Mouse (Mus musculus) adrenal gland, adult (tissue): Measurements from ENCODE around the gene Spc24.
"Not testable (repeated sequence)": the region's sequence is repeated elsewhere in the genome, so short reads cannot be mapped to it uniquely, and the experiment has no call there.

Experiments
- DNase-seq, 2 experiments: peaks; one replicate each; pipeline ENCODE4 v3.0.0; 2022 to 2023; ENCODE audit warnings: low spot score in 1 of 2; ENCODE audit not compliant: inconsistent age in 2 of 2

Gene Spc24

GRCm38 (mm10) chr9:21760155-21761088 lies at the start of gene Spc24:
TSS of gene Spc24 (minus strand) at chr9:21760303.
- DNase-seq, result peak; percentile 95 to 98

- DNase-seq, result no peak
Measured at GRCm38 (mm10) chr9:21808561-21808960, 48.5 kb upstream of the Spc24 start.

GRCm38 (mm10) chr9:21806976-21807375 lies 46.9 kb upstream of the Spc24 start:
- DNase-seq, result no peak

GRCm38 (mm10) chr9:21806363-21806762 lies 46.3 kb upstream of the Spc24 start:
- DNase-seq, result no peak

- DNase-seq, result peak; percentile 92 to 96
Measured at GRCm38 (mm10) chr9:21803986-21804644, 44.0 kb upstream of the Spc24 start.

GRCm38 (mm10) chr9:21801591-21801990 lies 41.5 kb upstream of the Spc24 start:
- no peak for DNase-seq

- no peak for DNase-seq
Measured at GRCm38 (mm10) chr9:21801121-21801520, 41.0 kb upstream of the Spc24 start.

- DNase-seq, result no peak
Measured at GRCm38 (mm10) chr9:21799010-21799350, 38.9 kb upstream of the Spc24 start.

GRCm38 (mm10) chr9:21798345-21799009 lies 38.4 kb upstream of the Spc24 start, which contains the start of gene Kank2:
TSS of gene Kank2 (minus strand) at chr9:21798744.
- peak; percentile 93 to 98 for DNase-seq

- peak; percentile 75 to 89 for DNase-seq
Measured at GRCm38 (mm10) chr9:21797921-21798344, 37.8 kb upstream of the Spc24 start.

- DNase-seq, result peak in 1 of 2 experiments; percentile 53
Measured at GRCm38 (mm10) chr9:21796919-21797318, 36.8 kb upstream of the Spc24 start.

- peak in 1 of 2 experiments; percentile 49 for DNase-seq
Measured at GRCm38 (mm10) chr9:21796259-21796658, 36.2 kb upstream of the Spc24 start.

- peak in 1 of 2 experiments; percentile 41 for DNase-seq
Measured at GRCm38 (mm10) chr9:21795579-21795978, 35.5 kb upstream of the Spc24 start.

GRCm38 (mm10) chr9:21794925-21795324 lies 34.8 kb upstream of the Spc24 start:
- no peak for DNase-seq

- no peak for DNase-seq
Measured at GRCm38 (mm10) chr9:21794344-21794834, 34.3 kb upstream of the Spc24 start.

GRCm38 (mm10) chr9:21793507-21793906 lies 33.4 kb upstream of the Spc24 start:
- DNase-seq, result not testable (repeated sequence)

- peak; percentile 70 to 75 for DNase-seq
Measured at GRCm38 (mm10) chr9:21792644-21793043, 32.5 kb upstream of the Spc24 start.

- DNase-seq, result peak; percentile 85 to 96
Measured at GRCm38 (mm10) chr9:21791861-21792260, 31.8 kb upstream of the Spc24 start.

- no peak for DNase-seq
Measured at GRCm38 (mm10) chr9:21788234-21788633, 28.1 kb upstream of the Spc24 start.

- peak in 1 of 2 experiments; percentile 34 for DNase-seq
Measured at GRCm38 (mm10) chr9:21787654-21788053, 27.6 kb upstream of the Spc24 start.

GRCm38 (mm10) chr9:21786906-21787305 lies 26.8 kb upstream of the Spc24 start:
- DNase-seq, result peak; percentile 71 to 86
